Mouse (Mus musculus) thymus, adult 2 months (tissue): ENCODE data around the gene Mob1a.

ENCODE experiments used
- CTCF ChIP-seq: fragments of 200-500 bp; IDR thresholded peaks from 2 replicates; pipeline ENCODE4 v1.5.1; 2012; ENCODE audit warnings: mild to moderate bottlenecking, control low read depth, low read length, moderate library complexity, borderline replicate concordance; ENCODE audit not compliant: control insufficient read depth, poor library complexity, insufficient read depth; ENCODE audit errors: extremely low read depth
- POLR2A ChIP-seq: fragments of 200-500 bp; IDR thresholded peaks from 2 replicates; pipeline ENCODE4 v1.6.1; 2012; ENCODE audit warnings: mild to moderate bottlenecking, low read length, control low read depth, moderate library complexity; ENCODE audit not compliant: control insufficient read depth, poor library complexity, insufficient read depth; ENCODE audit errors: extremely low read depth

- TF ChIP-seq CTCF, result no peak
- TF ChIP-seq POLR2A, result no peak
Measured at GRCm38 (mm10) chr6:83309017-83309416, 16.8 kb upstream of the Mob1a start.
